ENCODE assay signal across 8 mouse cellular contexts in genomic region chr17:33919351-33920281, GRCm38 (mm10). TPM values are rescaled to one million over a fixed set of nuclear protein-coding genes. Genes with fewer than 3 reads are reported as not detected.
DNase-seq lines count a peak whose midpoint lies in the region; ATAC-seq and TF ChIP-seq lines count a peak whose summit lies in the region.

No protein-coding gene starts in this region.

- peaks cover 30% of the 10 kb centered on the region for H3K4me1 ChIP-seq in hindbrain, embryonic 16.5 days (ENCODE audit: control insufficient read depth, insufficient read depth, low read depth, low read length)
- peaks cover 18% of the 10 kb centered on the region for H3K4me1 ChIP-seq in limb, embryonic 14.5 days (ENCODE audit: control insufficient read depth, insufficient read depth, low read length)
- peaks cover 54% of the 10 kb centered on the region for H3K4me1 ChIP-seq in midbrain, embryonic 13.5 days (replicated peaks)

- no peak for ATAC-seq in hindbrain, embryonic 16.5 days
- no peak for ATAC-seq in limb, embryonic 14.5 days (ENCODE audit: low FRiP score, low read depth)
- ATAC-seq in midbrain, embryonic 13.5 days: no peak

- no peaks in the 10 kb centered on the region for H3K36me3 ChIP-seq in hindbrain, embryonic 16.5 days (ENCODE audit: control insufficient read depth, insufficient read depth, low read length)
- peaks cover 14% of the 10 kb centered on the region; the same call in 1 of the 2 replicates for H3K36me3 ChIP-seq in limb, embryonic 14.5 days (ENCODE audit: control insufficient read depth, insufficient read depth, low read length)
- peaks cover 23% of the 10 kb centered on the region for H3K36me3 ChIP-seq in midbrain, embryonic 13.5 days

- no peak for TF ChIP-seq POLR2A in limb, embryonic 14.5 days (IDR thresholded peaks at IDR 0.05; ENCODE audit: borderline replicate concordance, extremely low read depth, insufficient read depth, insufficient read length)

- peak overlapping the region; percentile 49 for H3K4me3 ChIP-seq in hindbrain, embryonic 16.5 days (ENCODE audit: low read length)
- peak overlapping the region; percentile 67 for H3K4me3 ChIP-seq in limb, embryonic 14.5 days (replicated peaks; ENCODE audit: low read length)
- H3K4me3 ChIP-seq in midbrain, embryonic 13.5 days (replicated peaks): peak overlapping the region; percentile 45

- 0 out of 2 replicates have a peak, but pooled peaks cover 3% of the 10 kb centered on the region for H3K27me3 ChIP-seq in hindbrain, embryonic 16.5 days (replicated peaks; ENCODE audit: control insufficient read depth, insufficient read depth, low read length)
- no peaks in the 10 kb centered on the region for H3K27me3 ChIP-seq in limb, embryonic 14.5 days (ENCODE audit: control insufficient read depth, insufficient read depth, low read length)
- peaks cover 13% of the 10 kb centered on the region for H3K27me3 ChIP-seq in midbrain, embryonic 13.5 days

- H3K9me3 ChIP-seq in hindbrain, embryonic 16.5 days (ENCODE audit: control insufficient read depth, low read length): no peaks in the 10 kb centered on the region
- H3K9me3 ChIP-seq in limb, embryonic 14.5 days (ENCODE audit: control insufficient read depth, low read length): no peaks in the 10 kb centered on the region
- no peaks in the 10 kb centered on the region for H3K9me3 ChIP-seq in midbrain, embryonic 13.5 days

- peak; percentile 29 to 54 for DNase-seq in left cerebral cortex, adult 18-20 months (ENCODE audit: low spot score in 2 of 2)
- no peak for DNase-seq in left cerebral cortex, adult 11 months (ENCODE audit: low spot score)
- DNase-seq in cerebellum, postnatal 10 days: peak; percentile 75
- peak; percentile 69 to 81 for DNase-seq in gastrocnemius, adult 8-10 months (ENCODE audit: low spot score in 2 of 2)
- no peak for DNase-seq in limb, embryonic 14.5 days (ENCODE audit: low spot score)
- peak; percentile 80 to 90 for DNase-seq in spleen, postnatal 10 days (ENCODE audit: low spot score in 2 of 2)

- 2% methylated on average over 51 of the region's 52 CpGs for WGBS in hindbrain, embryonic 16.5 days
- under 1% methylated on average over 52 of the region's 52 CpGs for WGBS in limb, embryonic 14.5 days
- under 1% methylated on average over 52 of the region's 52 CpGs for WGBS in midbrain, embryonic 13.5 days

- H3K27ac ChIP-seq in hindbrain, embryonic 16.5 days (ENCODE audit: low read depth, low read length): peak overlapping the region; percentile 60
- H3K27ac ChIP-seq in limb, embryonic 14.5 days (replicated peaks; ENCODE audit: low read depth, low read length): peak overlapping the region; percentile 33
- H3K27ac ChIP-seq in midbrain, embryonic 13.5 days: peak overlapping the region; percentile 57; the same call in 1 of the 2 replicates

- peak overlapping the region; percentile 63 for H3K9ac ChIP-seq in hindbrain, embryonic 16.5 days (ENCODE audit: low read depth, low read length)
- H3K9ac ChIP-seq in limb, embryonic 14.5 days (ENCODE audit: low read depth, low read length, severe bottlenecking): peak overlapping the region; percentile 66
- peak overlapping the region; percentile 68 for H3K9ac ChIP-seq in midbrain, embryonic 13.5 days (replicated peaks)

- peak overlapping the region; percentile 78 for H3K4me2 ChIP-seq in hindbrain, embryonic 16.5 days (ENCODE audit: low read length)
- H3K4me2 ChIP-seq in limb, embryonic 14.5 days (replicated peaks; ENCODE audit: low read depth, low read length, severe bottlenecking): peak overlapping the region; percentile 99
- H3K4me2 ChIP-seq in midbrain, embryonic 13.5 days (replicated peaks): peak overlapping the region; percentile 75

RNA-seq across cellular contexts. Expression of gene Zbtb22, which starts 3.9 kb away (rescaled TPM):
- total RNA-seq in left cerebral cortex, adult 18-20 months (2021): 10 to 100 TPM; 33.0 to 35.5 TPM
- total RNA-seq in gastrocnemius, adult 8-10 months (2022): 10 to 100 TPM; 14.5 to 18.7 (median 17.1) TPM
- 16.2 and 17.2 TPM in 2 replicates for polyA plus RNA-seq in hindbrain, embryonic 16.5 days (2015; fragmentation: Nextera tagmentation; extraction: Ambion mirVana)
- polyA plus RNA-seq in limb, embryonic 14.5 days (2012; rRNA removed): 27.9 and 34.0 TPM in 2 replicates
- 10.1 and 10.8 TPM in 2 replicates for polyA plus RNA-seq in limb, embryonic 14.5 days (2014; fragmentation: Nextera tagmentation; extraction: Ambion mirVana)
- 20.3 TPM in 2 replicates for polyA plus RNA-seq in midbrain, embryonic 13.5 days (2015; fragmentation: Nextera tagmentation; extraction: Ambion mirVana)

RNA-seq across cellular contexts. Expression of gene Tapbp, which starts 3.9 kb away (rescaled TPM):
- 10 to 100 TPM; 42.0 to 53.5 TPM for total RNA-seq in left cerebral cortex, adult 18-20 months (2021)
- 10 to 100 TPM; 35.3 to 41.1 (median 38.3) TPM for total RNA-seq in gastrocnemius, adult 8-10 months (2022)
- 29.2 and 32.6 TPM in 2 replicates for polyA plus RNA-seq in hindbrain, embryonic 16.5 days (2015; fragmentation: Nextera tagmentation; extraction: Ambion mirVana)
- 18.7 and 23.8 TPM in 2 replicates for polyA plus RNA-seq in limb, embryonic 14.5 days (2012; rRNA removed)
- 28.9 and 30.5 TPM in 2 replicates for polyA plus RNA-seq in limb, embryonic 14.5 days (2014; fragmentation: Nextera tagmentation; extraction: Ambion mirVana)
- polyA plus RNA-seq in midbrain, embryonic 13.5 days (2015; fragmentation: Nextera tagmentation; extraction: Ambion mirVana): 18.1 and 19.6 TPM in 2 replicates

RNA-seq across cellular contexts. Expression of gene Rgl2, which starts 9.7 kb away (rescaled TPM):
- 10 to 100 TPM; 62.2 to 63.5 TPM for total RNA-seq in left cerebral cortex, adult 18-20 months (2021)
- 10 to 100 TPM; 20.3 to 26.3 (median 23.6) TPM for total RNA-seq in gastrocnemius, adult 8-10 months (2022)
- polyA plus RNA-seq in hindbrain, embryonic 16.5 days (2015; fragmentation: Nextera tagmentation; extraction: Ambion mirVana): 52.7 and 58.8 TPM in 2 replicates
- polyA plus RNA-seq in limb, embryonic 14.5 days (2012; rRNA removed): 193 and 265 TPM in 2 replicates
- polyA plus RNA-seq in limb, embryonic 14.5 days (2014; fragmentation: Nextera tagmentation; extraction: Ambion mirVana): 48.7 and 51.8 TPM in 2 replicates
- polyA plus RNA-seq in midbrain, embryonic 13.5 days (2015; fragmentation: Nextera tagmentation; extraction: Ambion mirVana): 49.8 and 56.9 TPM in 2 replicates

RNA-seq across cellular contexts. Expression of gene Daxx, which starts 10.4 kb away (rescaled TPM):
- total RNA-seq in left cerebral cortex, adult 18-20 months (2021): 10 to 100 TPM; 27.4 to 34.7 TPM
- 10 to 100 TPM; 14.1 to 18.5 (median 16.1) TPM for total RNA-seq in gastrocnemius, adult 8-10 months (2022)
- 52.0 and 53.7 TPM in 2 replicates for polyA plus RNA-seq in hindbrain, embryonic 16.5 days (2015; fragmentation: Nextera tagmentation; extraction: Ambion mirVana)
- 46.1 and 53.6 TPM in 2 replicates for polyA plus RNA-seq in limb, embryonic 14.5 days (2012; rRNA removed)
- 40.5 and 44.1 TPM in 2 replicates for polyA plus RNA-seq in limb, embryonic 14.5 days (2014; fragmentation: Nextera tagmentation; extraction: Ambion mirVana)
- polyA plus RNA-seq in midbrain, embryonic 13.5 days (2015; fragmentation: Nextera tagmentation; extraction: Ambion mirVana): 56.5 and 57.2 TPM in 2 replicates

RNA-seq across cellular contexts. Expression of gene Platr17, which starts 14.7 kb away (rescaled TPM):
- under 1 TPM in 1 of 2 experiments, not detected in 1; 0.58 TPM for total RNA-seq in left cerebral cortex, adult 18-20 months (2021)
- total RNA-seq in gastrocnemius, adult 8-10 months (2022): not detected
- polyA plus RNA-seq in hindbrain, embryonic 16.5 days (2015; fragmentation: Nextera tagmentation; extraction: Ambion mirVana): 0.20 and 0.46 TPM in 2 replicates
- 0.34 and 0.49 TPM in 2 replicates for polyA plus RNA-seq in limb, embryonic 14.5 days (2012; rRNA removed)
- 0.32 and 0.40 TPM in 2 replicates for polyA plus RNA-seq in limb, embryonic 14.5 days (2014; fragmentation: Nextera tagmentation; extraction: Ambion mirVana)
- 0.40 and 0.52 TPM in 2 replicates for polyA plus RNA-seq in midbrain, embryonic 13.5 days (2015; fragmentation: Nextera tagmentation; extraction: Ambion mirVana)

Comparison
In these comparisons a context has a peak if more than half of its experiments do, and no peak if none do; other contexts are left out.
1. DNase-seq: peak in left cerebral cortex, adult 18-20 months (2 of 2), cerebellum, postnatal 10 days (2 of 2), gastrocnemius, adult 8-10 months (2 of 2) and spleen, postnatal 10 days (2 of 2); none in left cerebral cortex, adult 11 months (single experiment) and limb, embryonic 14.5 days (single experiment).
2. Peak in every context shown above with its lines, with median percentiles within 50 percentile points of each other: H3K27ac ChIP-seq, H3K4me2 ChIP-seq, H3K4me3 ChIP-seq and H3K9ac ChIP-seq.